Mouse (Mus musculus) forebrain, embryonic 12.5 days (tissue): ENCODE data around the gene Grip1. TPM values are rescaled to one million over a fixed set of nuclear protein-coding genes. Genes with fewer than 3 reads are reported as not detected.

Experiments used
- ATAC-seq: fragments of 200-750 bp; cut with Nextera tagmentation; 2 replicates; pipeline ENCODE4 v1.8.0; 2017; ENCODE audit warnings: moderate TSS enrichment; ENCODE audit not compliant: low FRiP score
- H3K27ac ChIP-seq: fragments of 300-500 bp; sonication (generic); 2 replicates; pipeline ENCODE4 v1.5.1; 2016; ENCODE audit warnings: mild to moderate bottlenecking
- H3K27me3 ChIP-seq: fragments of 300-500 bp; sonication (generic); 2 replicates; pipeline ENCODE4 v1.6.1; 2016; ENCODE audit warnings: mild to moderate bottlenecking
- H3K36me3 ChIP-seq: fragments of 300-500 bp; sonication (generic); replicated peaks from 2 replicates; pipeline ENCODE4 v1.6.1; 2016; ENCODE audit warnings: mild to moderate bottlenecking
- H3K4me1 ChIP-seq: fragments of 300-500 bp; sonication (generic); 2 replicates; pipeline ENCODE4 v1.6.1; 2016
- H3K4me2 ChIP-seq: fragments of 300-500 bp; sonication (generic); 2 replicates; pipeline ENCODE4 v1.6.1; 2016; ENCODE audit warnings: mild to moderate bottlenecking, moderate library complexity
- H3K4me3 ChIP-seq: fragments of 300-500 bp; sonication (generic); replicated peaks from 2 replicates; pipeline ENCODE4 v1.5.1; 2016; ENCODE audit warnings: mild to moderate bottlenecking
- H3K9ac ChIP-seq: fragments of 300-500 bp; sonication (generic); 2 replicates; pipeline ENCODE4 v1.6.1; 2016; ENCODE audit warnings: mild to moderate bottlenecking
- H3K9me3 ChIP-seq: fragments of 300-500 bp; sonication (generic); 2 replicates; pipeline ENCODE4 v1.6.1; 2016
- WGBS: fragments of 180-500 bp; shearing (Covaris S2); methylation state at CpG from one replicate; pipeline ENCODE4 v1.1.7; 2016; 5-methylcytosine and 5-hydroxymethylcytosine counted together
- polyA plus RNA-seq: library from polyadenylated mRNA; unstranded; fragments of >200 nt; fragmentation: Nextera tagmentation; extraction: Ambion mirVana; gene quantifications from 2 replicates; pipeline ENCODE4 v1.2.1, GENCODE M21; 2016

Grip1 gene
- polyA plus RNA-seq, result 12.5 and 12.9 TPM in 2 replicates

DNA sequence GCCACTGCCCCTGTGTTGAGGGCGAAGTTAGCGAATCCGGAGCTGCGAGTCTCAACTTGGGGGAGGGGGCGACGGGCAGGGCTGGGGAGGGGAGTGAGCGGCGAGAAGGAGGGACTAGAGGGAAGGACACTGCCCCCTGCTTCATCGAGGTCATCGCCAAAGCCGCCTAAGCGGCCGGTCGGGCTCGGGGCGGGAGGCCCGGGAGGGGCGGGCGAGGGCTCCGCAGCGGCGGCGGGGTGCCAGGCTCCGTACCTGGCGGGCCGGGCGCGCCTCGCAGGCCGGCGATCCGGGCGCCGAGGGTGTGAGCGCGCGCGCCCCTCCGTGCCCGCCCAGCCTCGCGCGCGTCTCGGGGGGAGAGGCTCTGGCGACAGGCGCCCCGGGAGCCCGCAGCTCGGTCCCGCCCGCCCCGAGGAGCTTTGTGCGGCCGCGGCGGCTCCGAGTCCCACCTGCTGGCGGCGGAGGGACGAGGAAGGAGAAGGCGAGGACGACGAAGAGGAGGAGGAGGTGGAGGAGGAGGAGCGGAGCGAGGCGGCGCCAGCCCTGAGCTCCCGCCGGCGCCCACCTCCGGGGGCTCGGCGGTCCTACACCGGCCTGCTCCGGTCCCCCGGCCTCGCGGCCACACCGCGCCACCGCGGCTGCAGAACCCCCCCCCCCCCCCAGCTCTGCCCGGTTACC, at the start of gene Grip1:
Gene Grip1, plus strand, starts transcription at position 400 of the 675 bp plus-strand sequence.
- under 1% methylated on average over 49 of the region's 84 CpGs for WGBS
- ATAC-seq, result peak; percentile 92
- Histone ChIP-seq H3K4me1 (peaks cover 16% of the 10 kb centered on the region), H3K9me3 (no peaks in the 10 kb centered on the region), H3K27ac (peak within 1 kb of the TSS; percentile 88), H3K4me3 (peak within 1 kb of the TSS; percentile 77), H3K4me2 (peak within 1 kb of the TSS; percentile 95), H3K36me3 (no peaks in the 10 kb centered on the region), H3K9ac (peak within 1 kb of the TSS; percentile 93), H3K27me3 (peaks cover 16% of the 10 kb centered on the region; the same call in 1 of the 2 replicates)

DNA sequence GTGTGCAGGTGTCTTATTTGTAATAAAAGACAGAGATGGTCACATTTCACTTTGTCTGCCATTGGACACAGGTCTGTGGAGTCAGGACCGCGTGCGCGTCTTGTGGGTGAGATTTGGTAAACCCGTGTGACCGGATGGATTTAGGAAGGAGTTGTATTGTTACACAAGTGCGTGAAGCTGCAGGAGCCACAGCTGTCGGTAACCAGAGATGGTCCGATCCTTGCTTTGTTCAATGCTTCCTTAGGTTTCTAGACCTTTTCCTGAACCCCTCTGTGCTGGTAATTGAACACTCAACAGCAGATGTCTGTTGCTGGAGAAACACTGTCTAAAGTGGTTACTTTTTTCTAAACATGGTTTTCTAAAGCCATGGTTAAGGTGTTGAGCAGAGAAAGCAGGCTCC, 48.5 kb upstream of the Grip1 start:
- no peak for ATAC-seq
- no peak overlapping the region for H3K4me2 ChIP-seq
- no peaks in the 10 kb centered on the region for H3K27me3 ChIP-seq
- no peaks in the 10 kb centered on the region for H3K36me3 ChIP-seq
- H3K4me3 ChIP-seq, result no peak overlapping the region
- peaks cover 9% of the 10 kb centered on the region for H3K4me1 ChIP-seq
- no peak overlapping the region for H3K27ac ChIP-seq
- no peaks in the 10 kb centered on the region for H3K9me3 ChIP-seq
- 88% methylated on average over 9 of the region's 9 CpGs for WGBS
- H3K9ac ChIP-seq, result no peak overlapping the region

- no peak overlapping the region for H3K4me2 ChIP-seq
- H3K4me3 ChIP-seq, result no peak overlapping the region
- peaks cover 9% of the 10 kb centered on the region for H3K4me1 ChIP-seq
- H3K27ac ChIP-seq, result no peak overlapping the region
- ATAC-seq, result no peak
- H3K9me3 ChIP-seq, result no peaks in the 10 kb centered on the region
- no peaks in the 10 kb centered on the region for H3K36me3 ChIP-seq
- H3K27me3 ChIP-seq, result no peaks in the 10 kb centered on the region
- WGBS, result 76% methylated on average over 1 of the region's 1 CpGs
- H3K9ac ChIP-seq, result no peak overlapping the region
Observed at GRCm38 (mm10) chr10:119405612-119406011, 48.0 kb upstream of the Grip1 start.

DNA sequence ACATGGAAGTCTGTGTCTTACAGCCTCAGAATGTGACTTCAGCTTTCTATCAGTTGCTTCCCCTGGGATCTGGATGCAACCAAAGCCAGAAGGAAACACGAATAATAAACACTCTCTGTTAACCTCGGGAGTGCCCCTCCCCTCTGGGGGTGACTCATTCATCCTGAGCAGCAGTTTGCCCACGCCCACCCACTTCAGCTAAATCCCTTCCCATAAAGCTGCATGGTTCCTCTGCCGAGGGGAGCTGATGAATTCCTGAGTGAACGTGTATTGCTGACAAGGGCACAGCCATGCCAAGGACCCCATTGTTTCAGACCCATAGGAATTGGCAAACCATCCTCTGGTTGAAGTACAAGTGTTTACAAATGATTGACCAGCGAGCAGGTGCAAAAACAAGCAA, 45.3 kb upstream of the Grip1 start:
- Histone ChIP-seq H3K27ac (no peak overlapping the region), H3K4me1 (peaks cover 9% of the 10 kb centered on the region), H3K4me3 (no peak overlapping the region), H3K36me3 (no peaks in the 10 kb centered on the region), H3K9me3 (0 out of 2 replicates have a peak, but pooled peaks cover 3% of the 10 kb centered on the region), H3K9ac (no peak overlapping the region), H3K4me2 (no peak overlapping the region), H3K27me3 (no peaks in the 10 kb centered on the region)
- no peak for ATAC-seq
- WGBS, result 35% methylated on average over 6 of the region's 6 CpGs

GRCm38 (mm10) chr10:119413238-119413637, 40.4 kb upstream of the Grip1 start:
- WGBS, result 97% methylated on average over 11 of the region's 11 CpGs
- no peak overlapping the region for H3K4me2 ChIP-seq
- H3K4me3 ChIP-seq, result no peak overlapping the region
- H3K27me3 ChIP-seq, result no peaks in the 10 kb centered on the region
- no peak overlapping the region for H3K9ac ChIP-seq
- peaks cover 4% of the 10 kb centered on the region for H3K4me1 ChIP-seq
- no peaks in the 10 kb centered on the region for H3K36me3 ChIP-seq
- 0 out of 2 replicates have a peak, but pooled peaks cover 3% of the 10 kb centered on the region for H3K9me3 ChIP-seq
- H3K27ac ChIP-seq, result no peak overlapping the region
- no peak for ATAC-seq

GRCm38 (mm10) chr10:119415106-119415505, 38.5 kb upstream of the Grip1 start:
- Histone ChIP-seq H3K4me1 (no peaks in the 10 kb centered on the region; the same call in 1 of the 2 replicates), H3K9ac (no peak overlapping the region), H3K36me3 (no peaks in the 10 kb centered on the region), H3K27ac (no peak overlapping the region), H3K4me2 (no peak overlapping the region), H3K9me3 (0 out of 2 replicates have a peak, but pooled peaks cover 3% of the 10 kb centered on the region), H3K4me3 (no peak overlapping the region), H3K27me3 (no peaks in the 10 kb centered on the region)
- ATAC-seq, result no peak
- 76% methylated on average over 4 of the region's 4 CpGs for WGBS

GRCm38 (mm10) chr10:119421418-119421817, 32.2 kb upstream of the Grip1 start:
- no peak for ATAC-seq

DNA sequence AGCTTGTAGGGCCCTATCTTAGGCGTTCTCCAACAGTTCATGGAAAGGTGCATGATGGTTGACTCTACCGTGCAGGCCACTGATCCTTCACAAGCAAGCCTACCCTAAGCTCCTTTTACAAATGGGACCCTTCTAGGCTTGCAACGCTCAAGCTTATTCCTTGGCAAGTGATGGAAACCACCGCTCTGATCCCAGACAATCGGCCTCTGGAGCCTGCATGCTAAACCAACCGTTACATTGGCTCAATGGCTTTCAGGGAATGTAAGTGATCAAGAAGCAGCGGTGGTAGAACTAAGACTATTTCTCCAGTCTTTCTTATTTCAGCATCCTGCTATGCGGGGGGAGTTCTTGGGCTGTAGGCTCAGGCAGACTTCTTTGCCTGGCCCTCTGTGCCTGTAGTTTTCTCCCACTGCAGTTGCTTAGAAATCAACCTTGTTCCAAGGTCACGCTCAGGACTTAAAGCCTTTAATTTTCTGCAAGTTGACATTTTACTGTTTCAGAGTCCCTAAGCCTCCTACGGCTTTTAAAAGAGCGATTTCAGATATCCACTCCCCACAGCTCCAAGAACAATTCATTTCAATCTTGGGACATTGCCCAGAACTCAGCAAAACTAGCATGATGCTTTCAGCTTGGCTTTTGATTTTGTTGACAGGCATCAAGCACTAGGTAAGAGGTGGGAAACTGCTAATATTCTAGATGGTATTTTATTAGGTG, 29.7 kb upstream of the Grip1 start:
- no peak overlapping the region for H3K4me2 ChIP-seq

More at GRCm38 (mm10) chr10:119421418-119421817, 32.2 kb upstream of the Grip1 start:
- WGBS, result 82% methylated on average over 6 of the region's 6 CpGs
- H3K4me3 ChIP-seq, result no peak overlapping the region
- no peaks in the 10 kb centered on the region for H3K36me3 ChIP-seq
- H3K4me2 ChIP-seq, result no peak overlapping the region
- no peaks in the 10 kb centered on the region for H3K4me1 ChIP-seq
- H3K27me3 ChIP-seq, result no peaks in the 10 kb centered on the region
- H3K27ac ChIP-seq, result no peak overlapping the region
- no peak overlapping the region for H3K9ac ChIP-seq
- no peaks in the 10 kb centered on the region for H3K9me3 ChIP-seq

GRCm38 (mm10) chr10:119427653-119428052, 26.0 kb upstream of the Grip1 start:
- ATAC-seq, result no peak
- no peaks in the 10 kb centered on the region for H3K27me3 ChIP-seq
- H3K4me2 ChIP-seq, result no peak overlapping the region
- H3K4me1 ChIP-seq, result no peaks in the 10 kb centered on the region
- no peak overlapping the region for H3K9ac ChIP-seq
- H3K27ac ChIP-seq, result no peak overlapping the region
- WGBS, result 89% methylated on average over 7 of the region's 7 CpGs
- no peak overlapping the region for H3K4me3 ChIP-seq
- no peaks in the 10 kb centered on the region for H3K36me3 ChIP-seq
- no peaks in the 10 kb centered on the region for H3K9me3 ChIP-seq

More for the DNA sequence above, 29.7 kb upstream of the Grip1 start:
- Histone ChIP-seq H3K4me3 (no peak overlapping the region), H3K9ac (no peak overlapping the region), H3K27ac (no peak overlapping the region), H3K4me1 (no peaks in the 10 kb centered on the region), H3K27me3 (no peaks in the 10 kb centered on the region), H3K36me3 (no peaks in the 10 kb centered on the region), H3K9me3 (no peaks in the 10 kb centered on the region)
- 88% methylated on average over 11 of the region's 11 CpGs for WGBS
- no peak for ATAC-seq

- H3K9ac ChIP-seq, result no peak overlapping the region
- WGBS, result 67% methylated on average over 7 of the region's 7 CpGs
- no peaks in the 10 kb centered on the region for H3K4me1 ChIP-seq
- no peak overlapping the region for H3K27ac ChIP-seq
- no peaks in the 10 kb centered on the region for H3K27me3 ChIP-seq
- no peak overlapping the region for H3K4me2 ChIP-seq
- H3K9me3 ChIP-seq, result no peaks in the 10 kb centered on the region
- no peak overlapping the region for H3K4me3 ChIP-seq
- no peak for ATAC-seq
- H3K36me3 ChIP-seq, result no peaks in the 10 kb centered on the region
Observed at GRCm38 (mm10) chr10:119428106-119428505, 25.5 kb upstream of the Grip1 start.

DNA sequence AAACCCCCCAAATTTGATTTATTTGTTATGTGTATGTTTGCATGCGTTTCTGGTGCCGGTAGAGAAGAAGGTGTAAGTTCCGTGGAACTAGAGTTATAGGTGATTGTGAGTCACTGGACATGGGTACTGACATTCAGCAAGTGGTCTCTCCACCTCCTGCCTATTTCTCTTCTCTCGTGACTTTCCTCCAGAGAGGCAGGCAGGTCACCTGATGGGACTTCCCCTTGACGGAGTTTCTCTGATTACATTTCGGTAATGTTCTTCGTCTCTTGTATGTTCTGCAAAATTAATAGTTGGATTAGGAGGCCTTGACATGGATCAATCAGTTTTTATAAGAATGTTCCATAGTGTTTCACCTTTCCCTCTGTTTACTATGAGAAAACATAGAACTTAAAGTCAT, 23.4 kb upstream of the Grip1 start:
- no peak for ATAC-seq
- H3K36me3 ChIP-seq, result no peaks in the 10 kb centered on the region

DNA sequence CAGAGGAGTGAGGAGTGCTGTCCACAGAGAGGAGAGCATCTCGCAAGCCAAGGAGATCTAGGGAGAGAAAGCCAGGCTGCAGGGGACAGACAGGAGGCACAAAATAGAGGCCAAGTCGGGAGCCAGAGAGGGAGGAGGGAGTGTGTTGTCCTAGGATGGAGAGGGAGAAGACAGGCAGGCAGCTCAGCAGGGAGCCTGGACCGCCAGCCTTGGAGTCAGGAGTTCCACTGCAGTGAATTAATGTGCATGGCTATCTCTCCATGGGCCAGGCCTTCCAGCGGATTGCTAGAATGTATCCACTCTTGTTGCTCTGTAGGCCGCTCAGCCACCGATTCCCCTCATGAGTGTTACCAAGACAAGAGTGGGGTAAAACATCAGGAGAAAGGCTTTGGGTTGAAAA, 21.8 kb upstream of the Grip1 start:
- 51% methylated on average over 6 of the region's 6 CpGs for WGBS
- H3K27ac ChIP-seq, result no peak overlapping the region
- ATAC-seq, result no peak

More for the DNA sequence above, 23.4 kb upstream of the Grip1 start:
- Histone ChIP-seq H3K4me3 (no peak overlapping the region), H3K9ac (no peak overlapping the region), H3K27me3 (no peaks in the 10 kb centered on the region), H3K9me3 (no peaks in the 10 kb centered on the region), H3K4me2 (no peak overlapping the region), H3K4me1 (no peaks in the 10 kb centered on the region), H3K27ac (no peak overlapping the region)
- 88% methylated on average over 7 of the region's 7 CpGs for WGBS

More for the DNA sequence above, 21.8 kb upstream of the Grip1 start:
- H3K4me3 ChIP-seq, result no peak overlapping the region
- no peaks in the 10 kb centered on the region for H3K36me3 ChIP-seq
- H3K4me1 ChIP-seq, result no peaks in the 10 kb centered on the region
- no peak overlapping the region for H3K9ac ChIP-seq
- no peaks in the 10 kb centered on the region for H3K27me3 ChIP-seq
- no peak overlapping the region for H3K4me2 ChIP-seq
- H3K9me3 ChIP-seq, result no peaks in the 10 kb centered on the region
